Mouse (Mus musculus): Measurements from ENCODE around the gene Gm20708. TPM values are rescaled to one million over a fixed set of nuclear protein-coding genes. Genes with fewer than 3 reads are reported as not detected.

Gene Gm20708
- polyA plus RNA-seq, 1 experiment from 2014 or later: 1.2 TPM

DNA sequence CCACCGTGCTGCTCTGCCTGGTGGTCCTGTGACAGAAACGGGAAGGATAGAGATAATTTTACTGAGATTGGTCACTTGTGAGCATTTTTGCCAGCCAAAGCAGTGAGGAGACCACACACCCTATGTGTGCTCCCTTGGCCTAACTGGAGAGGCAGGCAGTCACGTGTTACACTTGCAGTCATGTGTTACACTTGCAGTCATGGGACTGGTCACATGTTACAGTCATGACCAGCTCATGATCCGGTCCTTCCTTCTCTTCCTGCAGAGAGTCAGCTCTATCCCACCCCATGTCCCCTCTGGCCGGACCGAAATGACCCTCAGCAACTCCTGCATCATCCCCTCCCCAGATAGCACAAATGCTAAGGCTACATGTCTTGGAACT, 71.5 kb downstream of the Gm20708 start:
- Histone ChIP-seq H3K36me3 (ENCODE audit: control insufficient read depth, insufficient read depth, low read length) (no peaks in the 10 kb centered on the region), H3K27ac (ENCODE audit: low read depth, low read length) (no peak overlapping the region), H3K4me1 (ENCODE audit: control insufficient read depth, insufficient read depth, low read length) (peaks cover 10% of the 10 kb centered on the region), H3K27me3 (ENCODE audit: control insufficient read depth, insufficient read depth, low read length) (no peaks in the 10 kb centered on the region), H3K9me3 (ENCODE audit: control insufficient read depth, low read length) (no peaks in the 10 kb centered on the region), H3K9ac (replicated peaks; ENCODE audit: low read depth, low read length) (no peak overlapping the region), H3K4me2 (ENCODE audit: low read depth, low read length) (no peak overlapping the region), H3K4me3 (ENCODE audit: low read depth, low read length) (no peak overlapping the region)
- WGBS: 87% methylated on average over 6 of the region's 6 CpGs
- ATAC-seq (ENCODE audit: low read depth): no peak

DNA sequence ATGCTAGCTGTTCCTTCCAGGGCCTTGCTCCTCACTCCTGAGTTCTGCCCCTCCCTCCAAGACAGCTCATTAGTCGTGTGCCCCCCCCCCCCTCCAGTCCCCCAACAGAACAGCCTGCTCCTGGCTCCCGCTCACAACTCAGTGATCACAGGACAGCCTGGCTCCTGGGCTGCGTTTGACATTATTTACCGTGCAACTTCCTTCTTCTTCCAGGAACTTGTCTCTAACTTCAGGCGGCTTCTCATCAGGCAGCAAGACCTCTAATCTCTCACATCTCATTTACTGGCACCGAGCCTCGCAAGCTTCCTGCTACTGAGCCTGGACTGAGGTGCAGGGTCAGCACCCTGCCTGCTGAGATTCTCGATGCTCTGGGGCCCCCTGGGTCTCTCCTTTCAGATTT, 72.3 kb downstream of the Gm20708 start:
- no peak for ATAC-seq (ENCODE audit: low read depth)
- Histone ChIP-seq H3K9ac (replicated peaks; ENCODE audit: low read depth, low read length) (no peak overlapping the region), H3K9me3 (ENCODE audit: control insufficient read depth, low read length) (no peaks in the 10 kb centered on the region), H3K27me3 (ENCODE audit: control insufficient read depth, insufficient read depth, low read length) (no peaks in the 10 kb centered on the region), H3K27ac (ENCODE audit: low read depth, low read length) (no peak overlapping the region), H3K4me3 (ENCODE audit: low read depth, low read length) (no peak overlapping the region), H3K4me1 (ENCODE audit: control insufficient read depth, insufficient read depth, low read length) (peaks cover 10% of the 10 kb centered on the region), H3K4me2 (ENCODE audit: low read depth, low read length) (no peak overlapping the region), H3K36me3 (ENCODE audit: control insufficient read depth, insufficient read depth, low read length) (no peaks in the 10 kb centered on the region)
- WGBS: 29% methylated on average over 7 of the region's 8 CpGs

DNA sequence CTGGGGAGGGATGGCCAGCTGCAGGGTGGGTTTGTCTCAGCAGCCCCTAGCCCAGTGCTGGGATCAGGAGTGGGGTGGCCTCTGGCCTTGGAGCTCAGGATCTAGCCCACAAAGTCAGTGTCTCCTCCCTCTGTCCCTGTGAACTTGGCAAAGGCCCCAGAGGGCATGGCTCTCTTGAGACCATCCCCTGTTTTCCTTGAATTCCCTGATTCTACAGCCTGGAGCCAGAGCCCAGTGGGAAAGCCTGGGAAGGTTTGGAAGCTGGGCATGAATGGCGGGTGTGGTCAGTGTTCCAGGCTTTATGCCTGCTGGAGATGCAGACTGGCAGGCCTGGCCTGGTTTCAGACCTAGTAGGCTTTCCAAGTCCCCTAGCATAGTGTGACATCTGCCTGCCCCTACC, 72.7 kb downstream of the Gm20708 start:
- H3K4me1 ChIP-seq (ENCODE audit: control insufficient read depth, insufficient read depth, low read length): peaks cover 10% of the 10 kb centered on the region
- ATAC-seq (ENCODE audit: low read depth): no peak
- H3K4me2 ChIP-seq (ENCODE audit: low read depth, low read length): no peak overlapping the region
- no peaks in the 10 kb centered on the region for H3K9me3 ChIP-seq (ENCODE audit: control insufficient read depth, low read length)
- no peak overlapping the region for H3K9ac ChIP-seq (replicated peaks; ENCODE audit: low read depth, low read length)
- H3K36me3 ChIP-seq (ENCODE audit: control insufficient read depth, insufficient read depth, low read length): no peaks in the 10 kb centered on the region
- 71% methylated on average over 1 of the region's 1 CpGs for WGBS
- H3K4me3 ChIP-seq (ENCODE audit: low read depth, low read length): no peak overlapping the region
- H3K27ac ChIP-seq (ENCODE audit: low read depth, low read length): no peak overlapping the region
- no peaks in the 10 kb centered on the region for H3K27me3 ChIP-seq (ENCODE audit: control insufficient read depth, insufficient read depth, low read length)

DNA sequence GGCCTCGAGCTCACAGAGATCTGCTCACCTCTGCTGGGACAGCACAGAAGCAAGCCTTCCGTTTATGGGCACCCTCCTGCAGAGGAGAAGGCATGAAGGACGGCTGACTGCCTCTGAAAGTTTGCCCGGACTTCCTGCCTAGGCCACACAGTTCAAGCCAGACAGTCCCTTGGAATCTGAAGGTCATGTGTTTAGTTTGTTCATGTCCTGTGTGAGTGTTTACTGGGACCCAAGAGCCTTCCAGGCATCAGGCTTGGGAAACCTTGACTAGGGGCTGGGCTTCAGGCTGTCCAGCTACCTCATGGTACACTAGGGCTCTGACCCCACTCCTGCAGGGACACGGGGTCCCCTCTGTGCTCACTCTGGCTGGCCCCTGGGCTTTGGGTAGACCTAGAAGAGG, 76.5 kb downstream of the Gm20708 start:
- Histone ChIP-seq H3K9ac (replicated peaks; ENCODE audit: low read depth, low read length) (no peak overlapping the region), H3K36me3 (ENCODE audit: control insufficient read depth, insufficient read depth, low read length) (no peaks in the 10 kb centered on the region), H3K27me3 (ENCODE audit: control insufficient read depth, insufficient read depth, low read length) (no peaks in the 10 kb centered on the region), H3K9me3 (ENCODE audit: control insufficient read depth, low read length) (no peaks in the 10 kb centered on the region), H3K4me3 (ENCODE audit: low read depth, low read length) (no peak overlapping the region), H3K4me1 (ENCODE audit: control insufficient read depth, insufficient read depth, low read length) (peaks cover 25% of the 10 kb centered on the region), H3K27ac (ENCODE audit: low read depth, low read length) (no peak overlapping the region), H3K4me2 (ENCODE audit: low read depth, low read length) (no peak overlapping the region)
- 49% methylated on average over 5 of the region's 5 CpGs for WGBS
- ATAC-seq (ENCODE audit: low read depth): no peak

DNA sequence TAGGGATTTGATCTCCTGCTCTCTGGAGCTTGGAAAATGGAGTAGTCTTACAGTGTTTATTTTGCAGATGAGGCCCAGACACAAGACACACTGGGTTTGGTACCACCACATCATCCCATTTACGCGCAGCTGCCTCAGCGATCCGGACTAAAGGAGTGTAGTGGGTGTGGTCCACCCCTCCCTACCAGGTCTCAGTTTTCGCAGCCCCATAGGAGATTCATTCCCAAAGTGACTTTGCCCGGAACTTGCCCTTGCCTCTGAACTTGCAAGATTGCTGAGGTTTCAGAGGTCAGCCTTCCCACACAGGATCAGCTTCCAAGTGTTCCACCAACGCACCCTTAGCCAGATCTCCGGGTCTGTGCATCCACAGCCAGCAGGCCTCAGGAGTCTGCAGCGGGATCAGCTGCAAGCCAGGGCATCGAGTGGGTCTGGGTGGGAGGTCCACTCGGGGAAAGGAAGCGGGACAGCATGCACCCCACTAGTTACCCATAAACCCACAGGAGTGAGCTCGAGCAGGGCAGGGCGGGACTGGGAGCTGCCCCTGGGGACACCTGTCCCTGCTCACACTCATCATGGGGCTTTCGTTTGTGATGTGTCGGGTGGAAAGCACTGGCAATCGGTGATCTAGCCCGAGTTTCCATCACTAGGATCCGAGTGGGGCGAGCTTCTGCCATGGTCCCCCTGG, 78.8 kb downstream of the Gm20708 start:
- Histone ChIP-seq H3K4me3 (ENCODE audit: low read depth, low read length) (no peak overlapping the region; the same call in 1 of the 2 replicates), H3K36me3 (ENCODE audit: control insufficient read depth, insufficient read depth, low read length) (no peaks in the 10 kb centered on the region), H3K4me1 (ENCODE audit: control insufficient read depth, insufficient read depth, low read length) (peaks cover 27% of the 10 kb centered on the region), H3K27ac (ENCODE audit: low read depth, low read length) (no peak overlapping the region), H3K9ac (replicated peaks; ENCODE audit: low read depth, low read length) (0 out of 2 replicates have a peak overlapping the region, but pooled peaks have one; percentile 25), H3K4me2 (ENCODE audit: low read depth, low read length) (peak overlapping the region; percentile 41; the same call in 1 of the 2 replicates), H3K9me3 (ENCODE audit: control insufficient read depth, low read length) (no peaks in the 10 kb centered on the region), H3K27me3 (ENCODE audit: control insufficient read depth, insufficient read depth, low read length) (no peaks in the 10 kb centered on the region)
- no peak for ATAC-seq (ENCODE audit: low read depth)
- 13% methylated on average over 20 of the region's 20 CpGs for WGBS

DNA sequence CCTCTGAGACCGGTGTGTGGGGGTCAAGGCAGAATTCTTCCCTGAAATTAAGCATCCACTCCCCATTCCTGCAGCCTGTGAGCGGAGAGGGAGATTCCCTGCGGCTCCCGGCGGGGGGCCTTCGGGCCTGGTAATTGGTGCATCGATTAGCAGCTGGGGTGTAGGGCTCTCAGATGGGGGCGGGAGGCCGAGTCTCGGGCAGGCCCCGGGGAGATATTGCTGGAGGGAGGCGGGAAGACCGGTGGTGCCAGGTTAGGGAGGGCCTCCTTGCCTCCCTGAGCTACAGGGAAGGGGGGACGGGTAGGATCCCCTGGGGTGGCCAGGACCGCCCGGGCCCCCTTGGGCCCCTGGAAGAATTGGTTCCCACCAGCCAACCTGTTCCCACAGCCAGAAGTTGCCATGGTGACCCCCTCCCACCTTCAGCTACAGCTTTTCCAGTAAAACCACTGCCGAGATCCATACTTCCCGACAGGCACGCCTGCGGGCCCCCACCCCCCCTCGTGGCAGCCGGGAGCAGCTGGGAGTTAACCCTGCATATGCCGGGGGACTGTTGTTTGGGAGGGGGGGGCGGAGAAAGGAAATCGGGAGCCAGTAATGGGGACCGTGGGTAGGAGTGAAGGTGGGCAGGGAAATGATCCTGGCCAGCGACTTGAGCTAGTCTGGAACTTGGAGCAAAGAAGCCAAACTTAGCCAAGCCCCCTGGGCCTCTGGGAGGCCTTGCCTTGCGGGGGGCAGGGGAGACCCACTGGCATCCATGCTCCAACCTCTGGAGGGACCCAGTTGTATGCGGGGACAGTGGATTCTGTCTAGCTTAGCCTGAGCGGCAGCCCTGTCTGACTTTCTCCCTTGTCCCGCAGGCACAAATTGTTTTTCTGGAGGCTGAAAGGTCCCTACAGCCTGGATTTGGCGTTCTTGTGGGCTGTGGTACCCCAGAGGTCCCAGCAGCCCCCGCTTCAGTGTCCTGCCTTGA, 79.7 kb downstream of the Gm20708 start:
- Histone ChIP-seq H3K27me3 (ENCODE audit: control insufficient read depth, insufficient read depth, low read length) (no peaks in the 10 kb centered on the region), H3K9me3 (ENCODE audit: control insufficient read depth, low read length) (no peaks in the 10 kb centered on the region), H3K36me3 (ENCODE audit: control insufficient read depth, insufficient read depth, low read length) (no peaks in the 10 kb centered on the region), H3K4me3 (ENCODE audit: low read depth, low read length) (peak overlapping the region; percentile 3; the same call in 1 of the 2 replicates), H3K4me2 (ENCODE audit: low read depth, low read length) (peak overlapping the region; percentile 41), H3K9ac (replicated peaks; ENCODE audit: low read depth, low read length) (0 out of 2 replicates have a peak overlapping the region, but pooled peaks have one; percentile 25), H3K27ac (ENCODE audit: low read depth, low read length) (peak overlapping the region; percentile 41; the same call in 1 of the 2 replicates), H3K4me1 (ENCODE audit: control insufficient read depth, insufficient read depth, low read length) (peaks cover 27% of the 10 kb centered on the region)
- WGBS: 6% methylated on average over 32 of the region's 33 CpGs
- ATAC-seq (ENCODE audit: low read depth): no peak

Other genes starting within 250 kb of the Gm20708 start
- 30.6 and 32.5 TPM in 2 replicates for gene Tnrc6c, start 155.4 kb upstream of the Gm20708 start, polyA plus RNA-seq (2014; fragmentation: Nextera tagmentation; extraction: Ambion mirVana)
- 0.64 and 1.7 TPM in 2 replicates for gene Tmc8, start 27.6 kb upstream of the Gm20708 start, polyA plus RNA-seq (2014; fragmentation: Nextera tagmentation; extraction: Ambion mirVana)
- 3.9 and 4.8 TPM in 2 replicates for gene Tmc6, start 27.5 kb upstream of the Gm20708 start, polyA plus RNA-seq (2014; fragmentation: Nextera tagmentation; extraction: Ambion mirVana)
- not detected in 2 replicates for gene 6030468B19Rik, start 12.0 kb upstream of the Gm20708 start, polyA plus RNA-seq (2014; fragmentation: Nextera tagmentation; extraction: Ambion mirVana)
- gene Syngr2, start within 50 bp of the Gm20708 start, polyA plus RNA-seq (2014; fragmentation: Nextera tagmentation; extraction: Ambion mirVana): 9.7 and 15.8 TPM in 2 replicates
- gene Afmid, start 16.3 kb downstream of the Gm20708 start, polyA plus RNA-seq (2014; fragmentation: Nextera tagmentation; extraction: Ambion mirVana): 5.0 and 6.9 TPM in 2 replicates
- 6.8 and 12.0 TPM in 2 replicates for gene Tk1, start 16.4 kb downstream of the Gm20708 start, polyA plus RNA-seq (2014; fragmentation: Nextera tagmentation; extraction: Ambion mirVana)
- 14.9 and 26.1 TPM in 2 replicates for gene Birc5, start 39.6 kb downstream of the Gm20708 start, polyA plus RNA-seq (2014; fragmentation: Nextera tagmentation; extraction: Ambion mirVana)
- 0.15 TPM in 1 of 2 replicates, not detected in the other for gene Tmem235, start 51.1 kb downstream of the Gm20708 start, polyA plus RNA-seq (2014; fragmentation: Nextera tagmentation; extraction: Ambion mirVana)
- 3.8 and 4.2 TPM in 2 replicates for gene Tha1, start 63.8 kb downstream of the Gm20708 start, polyA plus RNA-seq (2014; fragmentation: Nextera tagmentation; extraction: Ambion mirVana)
- gene Socs3, start 160.4 kb downstream of the Gm20708 start, polyA plus RNA-seq (2014; fragmentation: Nextera tagmentation; extraction: Ambion mirVana): 2.2 and 5.1 TPM in 2 replicates
- gene Pgs1, start 176.6 kb downstream of the Gm20708 start, polyA plus RNA-seq (2014; fragmentation: Nextera tagmentation; extraction: Ambion mirVana): 49.9 and 52.6 TPM in 2 replicates